Mouse (Mus musculus): ENCODE data around the gene Ring1. TPM values are rescaled to one million over a fixed set of nuclear protein-coding genes. Genes with fewer than 3 reads are reported as not detected.
"Not testable (repeated sequence)": the region's sequence is repeated elsewhere in the genome, so short reads cannot be mapped to it uniquely, and the experiment has no call there.

Gene Ring1
- polyA plus RNA-seq, 1 experiment from 2014 or later: 18.7 TPM

DNA sequence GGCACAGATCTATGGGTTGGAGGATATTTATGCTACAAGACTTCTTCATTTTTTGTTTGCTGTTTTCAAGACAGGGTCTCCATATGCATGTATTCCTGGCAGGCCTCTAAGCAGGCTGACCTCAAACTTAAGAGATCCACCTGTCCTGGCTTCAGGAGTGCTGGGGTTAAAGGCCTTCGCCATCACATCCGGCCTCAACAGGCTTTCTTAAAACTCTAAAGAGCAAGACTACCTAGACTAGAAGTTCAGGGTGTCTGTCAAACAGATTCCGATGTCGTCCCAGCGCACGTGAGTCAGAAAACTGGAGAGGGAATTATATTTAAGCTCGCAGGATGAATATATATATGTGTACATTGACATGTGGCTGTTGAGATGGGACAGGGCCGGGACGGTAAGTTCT is 802 bp downstream of the Ring1 start:
- H3K9me3 ChIP-seq (ENCODE audit: low read length): peaks cover 10% of the 10 kb centered on the region; the same call in 1 of the 2 replicates
- 71% methylated on average over 9 of the region's 9 CpGs for WGBS
- H3K27ac ChIP-seq (ENCODE audit: low read length): peak overlapping the region; percentile 96; the same call in 1 of the 2 replicates
- ATAC-seq (ENCODE audit: low FRiP score, low TSS enrichment): no peak
- H3K27me3 ChIP-seq (ENCODE audit: insufficient read depth, low read length): no peaks in the 10 kb centered on the region
- H3K4me3 ChIP-seq (ENCODE audit: low read length): peak overlapping the region; percentile 65
- peaks cover 32% of the 10 kb centered on the region for H3K36me3 ChIP-seq (ENCODE audit: insufficient read depth, low read length)
- H3K4me2 ChIP-seq (replicated peaks; ENCODE audit: low read depth, low read length): peak overlapping the region; percentile 85
- H3K9ac ChIP-seq (replicated peaks; ENCODE audit: low read length): peak overlapping the region; percentile 80
- peaks cover 37% of the 10 kb centered on the region for H3K4me1 ChIP-seq (ENCODE audit: insufficient read depth, low read length)

DNA sequence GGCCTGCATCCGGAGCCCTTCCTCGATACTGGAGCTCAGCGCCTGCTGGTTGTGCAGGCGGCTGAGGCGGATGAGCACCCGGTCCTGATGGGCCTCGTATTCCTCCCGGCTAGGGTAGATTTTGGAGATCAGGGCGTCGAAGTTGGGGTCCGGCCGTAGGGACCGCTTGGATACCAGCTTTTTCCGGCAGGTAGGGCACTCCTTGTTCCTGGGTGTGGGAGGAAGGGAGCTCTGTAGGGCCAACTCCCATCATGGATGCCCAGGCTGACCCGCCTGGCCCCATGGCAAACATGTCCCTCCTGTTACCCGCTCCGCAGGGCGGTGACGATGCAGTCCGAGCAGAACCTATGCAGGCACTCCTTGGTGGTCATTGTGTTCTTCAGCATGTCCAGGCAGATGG is 1.5 kb downstream of the Ring1 start:
- WGBS: 98% methylated on average over 20 of the region's 20 CpGs
- Histone ChIP-seq H3K27ac (ENCODE audit: low read length) (no peak overlapping the region), H3K36me3 (ENCODE audit: insufficient read depth, low read length) (peaks cover 28% of the 10 kb centered on the region), H3K4me3 (ENCODE audit: low read length) (no peak overlapping the region), H3K4me2 (replicated peaks; ENCODE audit: low read depth, low read length) (no peak overlapping the region), H3K4me1 (ENCODE audit: insufficient read depth, low read length) (peaks cover 30% of the 10 kb centered on the region), H3K9ac (replicated peaks; ENCODE audit: low read length) (no peak overlapping the region), H3K27me3 (ENCODE audit: insufficient read depth, low read length) (no peaks in the 10 kb centered on the region), H3K9me3 (ENCODE audit: low read length) (peaks cover 10% of the 10 kb centered on the region; the same call in 1 of the 2 replicates)
- ATAC-seq (ENCODE audit: low FRiP score, low TSS enrichment): no peak

DNA sequence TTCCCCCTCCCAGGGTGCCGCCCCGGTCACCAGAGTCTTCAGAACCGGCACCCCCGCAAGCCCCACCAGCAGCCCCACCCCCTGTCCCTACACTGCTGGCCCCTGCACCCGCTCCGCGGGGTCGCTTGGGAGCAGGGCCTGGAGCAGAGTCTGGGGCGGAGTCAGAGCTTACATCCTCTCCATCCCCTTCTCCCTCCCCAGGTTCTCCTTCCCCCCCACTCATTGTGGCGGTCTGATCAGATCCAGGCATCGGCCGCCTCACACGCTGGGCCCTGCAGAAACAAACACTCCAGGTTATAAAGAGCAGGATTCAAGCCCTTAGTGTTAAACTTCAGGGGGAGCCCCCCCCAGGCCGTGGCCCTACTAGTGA is 2.1 kb downstream of the Ring1 start:
- 91% methylated on average over 13 of the region's 14 CpGs for WGBS
- Histone ChIP-seq H3K9me3 (ENCODE audit: low read length) (peaks cover 10% of the 10 kb centered on the region; the same call in 1 of the 2 replicates), H3K27ac (ENCODE audit: low read length) (no peak overlapping the region), H3K4me3 (ENCODE audit: low read length) (no peak overlapping the region), H3K4me1 (ENCODE audit: insufficient read depth, low read length) (peaks cover 30% of the 10 kb centered on the region), H3K4me2 (replicated peaks; ENCODE audit: low read depth, low read length) (no peak overlapping the region), H3K36me3 (ENCODE audit: insufficient read depth, low read length) (peaks cover 28% of the 10 kb centered on the region), H3K27me3 (ENCODE audit: insufficient read depth, low read length) (no peaks in the 10 kb centered on the region), H3K9ac (replicated peaks; ENCODE audit: low read length) (no peak overlapping the region)
- ATAC-seq (ENCODE audit: low FRiP score, low TSS enrichment): no peak

DNA sequence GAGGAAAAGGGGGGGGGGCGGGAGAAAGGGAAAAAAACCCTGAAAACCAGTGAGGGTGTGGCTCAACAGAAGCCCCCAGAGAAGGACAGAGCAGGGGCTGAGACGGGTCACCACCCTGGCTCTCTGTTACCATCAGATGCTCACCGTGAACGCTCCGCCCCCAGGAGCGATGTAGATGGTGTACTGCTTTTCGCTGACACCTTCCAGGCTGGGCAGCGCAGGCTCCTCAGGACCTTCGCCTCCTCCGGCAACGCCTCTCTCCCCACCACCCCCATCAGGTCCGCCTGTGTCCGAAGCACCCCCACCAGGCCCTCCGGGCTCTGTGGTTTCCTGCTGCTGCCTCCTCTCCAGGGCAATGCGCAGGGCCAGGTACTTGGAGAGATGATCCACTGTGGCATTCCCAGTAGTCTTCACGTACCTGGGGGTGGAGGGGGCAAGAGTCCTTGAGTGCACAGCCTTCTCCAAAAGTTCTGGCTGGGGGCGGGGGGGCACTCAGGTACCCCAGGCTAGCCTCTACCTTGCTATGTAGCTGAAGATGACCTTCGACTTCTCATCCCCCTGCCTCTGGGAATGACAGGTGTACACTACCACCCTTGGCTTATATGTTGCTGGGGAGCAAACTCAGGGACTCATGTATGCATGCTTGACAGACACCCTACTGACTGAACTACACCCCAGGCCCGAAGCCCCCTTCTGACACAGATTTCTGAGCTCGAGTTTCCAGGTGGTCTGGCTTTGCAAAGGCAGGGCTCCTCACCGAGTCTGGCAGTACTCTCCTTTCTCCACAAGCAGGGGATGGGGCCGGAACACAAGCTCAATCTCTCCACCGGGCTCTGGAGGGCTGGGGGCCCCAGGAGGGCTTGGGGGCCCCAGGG is 2.7 kb downstream of the Ring1 start:
- H3K27me3 ChIP-seq (ENCODE audit: insufficient read depth, low read length): no peaks in the 10 kb centered on the region
- H3K9me3 ChIP-seq (ENCODE audit: low read length): peaks cover 10% of the 10 kb centered on the region; the same call in 1 of the 2 replicates
- peaks cover 28% of the 10 kb centered on the region for H3K36me3 ChIP-seq (ENCODE audit: insufficient read depth, low read length)
- peaks cover 23% of the 10 kb centered on the region for H3K4me1 ChIP-seq (ENCODE audit: insufficient read depth, low read length)
- 95% methylated on average over 23 of the region's 23 CpGs for WGBS
- H3K4me3 ChIP-seq (ENCODE audit: low read length): no peak overlapping the region
- H3K9ac ChIP-seq (replicated peaks; ENCODE audit: low read length): no peak overlapping the region
- no peak overlapping the region for H3K27ac ChIP-seq (ENCODE audit: low read length)
- no peak overlapping the region for H3K4me2 ChIP-seq (replicated peaks; ENCODE audit: low read depth, low read length)
- no peak for ATAC-seq (ENCODE audit: low FRiP score, low TSS enrichment)

DNA sequence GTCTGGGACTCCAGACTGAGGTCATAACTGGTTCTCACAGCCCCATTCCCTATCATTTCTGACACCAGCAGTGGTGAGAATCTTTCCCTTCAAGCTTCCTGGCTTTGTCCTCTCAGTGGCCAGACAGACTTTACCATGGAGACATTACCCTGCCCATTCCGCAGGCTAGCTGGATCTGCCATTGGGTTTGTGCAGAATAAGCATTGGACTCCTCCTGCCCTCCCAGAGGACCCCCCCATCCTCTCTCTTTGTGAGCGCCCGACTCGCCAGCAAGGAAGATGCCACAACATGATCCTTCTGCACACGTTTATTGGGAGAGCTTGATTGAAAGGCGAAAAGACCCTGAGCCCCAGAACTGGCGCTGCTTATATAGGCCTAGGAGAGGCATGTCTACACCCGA is 11.0 kb downstream of the Ring1 start:
- no peak overlapping the region for H3K4me2 ChIP-seq (replicated peaks; ENCODE audit: low read depth, low read length)
- no peak overlapping the region for H3K27ac ChIP-seq (ENCODE audit: low read length)
- no peaks in the 10 kb centered on the region for H3K4me1 ChIP-seq (ENCODE audit: insufficient read depth, low read length)
- no peaks in the 10 kb centered on the region for H3K36me3 ChIP-seq (ENCODE audit: insufficient read depth, low read length)
- no peaks in the 10 kb centered on the region for H3K27me3 ChIP-seq (ENCODE audit: insufficient read depth, low read length)
- no peak overlapping the region for H3K9ac ChIP-seq (replicated peaks; ENCODE audit: low read length)
- ATAC-seq (ENCODE audit: low FRiP score, low TSS enrichment): no peak
- H3K4me3 ChIP-seq (ENCODE audit: low read length): no peak overlapping the region
- 95% methylated on average over 8 of the region's 8 CpGs for WGBS
- no peaks in the 10 kb centered on the region for H3K9me3 ChIP-seq (ENCODE audit: low read length)

DNA sequence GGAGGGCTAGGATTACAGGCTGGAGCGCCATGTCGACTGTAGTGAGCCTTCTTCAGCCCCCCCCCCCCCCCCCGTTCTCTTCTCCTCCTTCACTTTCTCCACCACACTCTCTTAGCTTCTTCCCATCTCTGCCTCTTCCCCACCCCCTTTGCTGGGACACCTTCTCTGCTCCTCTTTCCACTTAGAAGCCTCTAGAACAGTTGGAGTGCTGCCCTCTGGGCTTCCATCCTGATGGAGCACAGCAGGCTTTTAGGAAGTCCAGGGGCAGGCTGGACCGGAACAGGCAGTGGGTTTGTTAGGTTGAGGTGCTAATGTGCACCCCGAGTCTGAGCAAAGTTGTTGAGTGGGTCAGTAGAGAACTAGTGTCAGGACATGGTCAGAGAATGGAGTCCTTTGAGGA is 14.3 kb downstream of the Ring1 start:
- Histone ChIP-seq H3K9ac (replicated peaks; ENCODE audit: low read length) (no peak overlapping the region), H3K27ac (ENCODE audit: low read length) (no peak overlapping the region), H3K36me3 (ENCODE audit: insufficient read depth, low read length) (no peaks in the 10 kb centered on the region), H3K9me3 (ENCODE audit: low read length) (no peaks in the 10 kb centered on the region), H3K4me3 (ENCODE audit: low read length) (no peak overlapping the region), H3K27me3 (ENCODE audit: insufficient read depth, low read length) (peaks cover 8% of the 10 kb centered on the region), H3K4me2 (replicated peaks; ENCODE audit: low read depth, low read length) (no peak overlapping the region), H3K4me1 (ENCODE audit: insufficient read depth, low read length) (no peaks in the 10 kb centered on the region)
- ATAC-seq (ENCODE audit: low FRiP score, low TSS enrichment): no peak
- WGBS: 82% methylated on average over 5 of the region's 5 CpGs

DNA sequence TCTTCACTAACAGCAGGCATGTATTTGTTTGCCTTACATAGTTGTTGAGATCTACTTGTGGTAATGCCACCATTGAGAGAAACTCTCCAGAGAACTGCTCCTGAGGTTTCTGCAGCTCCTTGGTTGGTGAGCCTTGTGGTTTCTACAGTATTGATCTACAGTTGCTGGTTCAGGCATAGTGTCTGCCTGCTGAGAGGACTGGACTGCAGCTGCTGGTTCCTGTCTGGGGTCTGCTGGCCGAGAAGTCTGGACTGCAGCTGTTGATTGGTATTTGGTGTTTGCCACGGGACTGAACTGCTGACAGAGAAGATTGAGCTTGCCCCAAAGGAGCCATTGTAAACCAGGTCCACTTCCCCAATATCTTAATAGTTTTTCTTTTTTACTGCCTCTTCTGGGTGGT is 17.9 kb downstream of the Ring1 start:
- 46% methylated on average over 2 of the region's 2 CpGs for WGBS
- Histone ChIP-seq H3K9ac (replicated peaks; ENCODE audit: low read length) (no peak overlapping the region), H3K4me1 (ENCODE audit: insufficient read depth, low read length) (no peaks in the 10 kb centered on the region)

DNA sequence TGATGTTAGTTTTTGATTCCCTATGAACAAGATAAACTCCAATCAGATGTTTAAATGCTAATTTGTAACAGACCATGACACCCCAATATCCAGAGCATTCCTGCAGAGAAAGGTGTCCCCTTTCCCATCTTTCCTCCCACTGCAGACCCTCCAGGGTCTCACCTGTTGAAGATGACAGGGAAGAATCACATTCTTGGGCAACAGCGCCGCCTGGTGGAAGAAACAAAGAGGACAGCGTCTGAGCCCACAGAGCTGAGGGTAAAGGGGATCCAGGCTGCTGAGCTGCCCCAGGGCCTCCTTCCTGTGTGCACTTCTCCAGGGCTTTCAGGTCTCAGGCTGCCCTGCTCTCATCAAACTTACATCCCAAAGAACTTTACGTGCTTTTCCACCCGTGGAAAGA is 21.1 kb downstream of the Ring1 start:
- H3K4me2 ChIP-seq (replicated peaks; ENCODE audit: low read depth, low read length): no peak overlapping the region
- no peaks in the 10 kb centered on the region for H3K9me3 ChIP-seq (ENCODE audit: low read length)
- H3K9ac ChIP-seq (replicated peaks; ENCODE audit: low read length): no peak overlapping the region
- H3K27ac ChIP-seq (ENCODE audit: low read length): no peak overlapping the region
- H3K4me3 ChIP-seq (ENCODE audit: low read length): no peak overlapping the region
- no peaks in the 10 kb centered on the region for H3K36me3 ChIP-seq (ENCODE audit: insufficient read depth, low read length)
- ATAC-seq (ENCODE audit: low FRiP score, low TSS enrichment): no peak
- WGBS: 2% methylated on average over 5 of the region's 5 CpGs
- 0 out of 2 replicates have a peak, but pooled peaks cover 4% of the 10 kb centered on the region for H3K4me1 ChIP-seq (ENCODE audit: insufficient read depth, low read length)
- peaks cover 41% of the 10 kb centered on the region for H3K27me3 ChIP-seq (ENCODE audit: insufficient read depth, low read length)

More for the DNA sequence above, 17.9 kb downstream of the Ring1 start:
- Histone ChIP-seq H3K36me3 (ENCODE audit: insufficient read depth, low read length) (no peaks in the 10 kb centered on the region), H3K9me3 (ENCODE audit: low read length) (no peaks in the 10 kb centered on the region), H3K4me3 (ENCODE audit: low read length) (no peak overlapping the region), H3K27ac (ENCODE audit: low read length) (no peak overlapping the region), H3K27me3 (ENCODE audit: insufficient read depth, low read length) (peaks cover 14% of the 10 kb centered on the region), H3K4me2 (replicated peaks; ENCODE audit: low read depth, low read length) (no peak overlapping the region)
- no peak for ATAC-seq (ENCODE audit: low FRiP score, low TSS enrichment)

DNA sequence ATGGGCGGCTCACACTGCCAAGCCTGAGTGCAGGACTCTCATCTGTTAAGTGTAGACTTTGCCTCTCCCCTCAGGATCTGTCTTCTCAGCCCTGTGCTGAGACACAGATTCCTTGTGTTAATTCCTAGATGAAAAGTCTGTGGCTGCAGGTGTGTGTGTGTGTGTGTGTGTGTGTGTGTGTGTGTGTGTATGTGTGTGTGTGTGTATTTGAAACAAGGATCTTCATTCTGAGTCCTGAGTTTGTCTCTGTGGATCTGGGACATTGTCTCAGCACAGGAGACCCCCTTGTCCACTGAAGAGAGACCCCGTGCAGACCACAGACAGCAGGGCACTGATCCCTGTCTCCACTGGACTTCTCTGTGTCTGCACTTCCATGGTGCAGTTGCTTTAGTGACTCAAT is 23.7 kb downstream of the Ring1 start:
- not testable (repeated sequence) for H3K4me1 ChIP-seq (ENCODE audit: insufficient read depth, low read length); ATAC-seq (ENCODE audit: low FRiP score, low TSS enrichment); H3K9me3 ChIP-seq (ENCODE audit: low read length); H3K4me3 ChIP-seq (ENCODE audit: low read length); H3K27ac ChIP-seq (ENCODE audit: low read length); H3K9ac ChIP-seq (replicated peaks; ENCODE audit: low read length); H3K36me3 ChIP-seq (ENCODE audit: insufficient read depth, low read length)
- Histone ChIP-seq H3K27me3 (ENCODE audit: insufficient read depth, low read length) (peaks cover 42% of the 10 kb centered on the region), H3K4me2 (replicated peaks; ENCODE audit: low read depth, low read length) (peak overlapping the region; percentile 98; the same call in 1 of the 2 replicates)
- 71% methylated on average over 2 of the region's 2 CpGs for WGBS

DNA sequence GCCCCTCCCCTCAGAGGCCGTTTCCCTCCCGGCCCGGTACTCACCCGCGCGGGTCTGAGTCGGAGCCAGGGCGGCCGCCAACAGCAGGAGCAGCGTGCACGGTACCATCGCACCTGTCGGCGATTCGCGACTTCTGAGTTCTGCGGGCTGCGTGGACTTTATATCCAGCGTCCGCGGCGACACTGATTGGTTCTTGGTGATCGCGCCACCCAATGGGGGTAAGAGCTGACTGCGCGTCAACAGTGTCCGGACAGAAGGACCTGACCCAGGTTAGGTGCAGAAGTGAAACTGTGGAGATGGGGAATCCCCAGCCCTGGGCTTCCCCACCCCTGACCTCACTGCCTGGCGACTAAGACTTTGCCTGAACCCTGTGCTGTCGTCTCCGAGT is 24.3 kb downstream of the Ring1 start, which contains the start of gene H2-K1:
H2-K1 (minus strand) TSS at position 198 of the 388 bp plus-strand sequence.
- H3K4me2 ChIP-seq (replicated peaks; ENCODE audit: low read depth, low read length): peak within 1 kb of the TSS; percentile 98
- H3K9ac ChIP-seq (replicated peaks; ENCODE audit: low read length): peak within 1 kb of the TSS; percentile 65
- ATAC-seq (ENCODE audit: low FRiP score, low TSS enrichment): peak; percentile 90
- H3K27me3 ChIP-seq (ENCODE audit: insufficient read depth, low read length): peaks cover 36% of the 10 kb centered on the region
- H3K36me3 ChIP-seq (ENCODE audit: insufficient read depth, low read length): no peaks in the 10 kb centered on the region
- 0% methylated on average over 27 of the region's 30 CpGs for WGBS
- H3K4me3 ChIP-seq (ENCODE audit: low read length): peak within 1 kb of the TSS; percentile 61
- 0 out of 2 replicates have a peak, but pooled peaks cover 4% of the 10 kb centered on the region for H3K4me1 ChIP-seq (ENCODE audit: insufficient read depth, low read length)
- no peak within 1 kb of the TSS for H3K27ac ChIP-seq (ENCODE audit: low read length)
- H3K9me3 ChIP-seq (ENCODE audit: low read length): no peaks in the 10 kb centered on the region

All from kidney, embryonic 16.5 days (tissue).